Mouse (Mus musculus): ENCODE measurements around the gene Tmem62.
A peak's percentile ranks its signal among the peaks of the same experiment; 100 is the strongest.
"Not testable (repeated sequence)": the region's sequence is repeated elsewhere in the genome, so short reads cannot be mapped to it uniquely, and the experiment has no call there.

Tmem62 gene

DNA sequence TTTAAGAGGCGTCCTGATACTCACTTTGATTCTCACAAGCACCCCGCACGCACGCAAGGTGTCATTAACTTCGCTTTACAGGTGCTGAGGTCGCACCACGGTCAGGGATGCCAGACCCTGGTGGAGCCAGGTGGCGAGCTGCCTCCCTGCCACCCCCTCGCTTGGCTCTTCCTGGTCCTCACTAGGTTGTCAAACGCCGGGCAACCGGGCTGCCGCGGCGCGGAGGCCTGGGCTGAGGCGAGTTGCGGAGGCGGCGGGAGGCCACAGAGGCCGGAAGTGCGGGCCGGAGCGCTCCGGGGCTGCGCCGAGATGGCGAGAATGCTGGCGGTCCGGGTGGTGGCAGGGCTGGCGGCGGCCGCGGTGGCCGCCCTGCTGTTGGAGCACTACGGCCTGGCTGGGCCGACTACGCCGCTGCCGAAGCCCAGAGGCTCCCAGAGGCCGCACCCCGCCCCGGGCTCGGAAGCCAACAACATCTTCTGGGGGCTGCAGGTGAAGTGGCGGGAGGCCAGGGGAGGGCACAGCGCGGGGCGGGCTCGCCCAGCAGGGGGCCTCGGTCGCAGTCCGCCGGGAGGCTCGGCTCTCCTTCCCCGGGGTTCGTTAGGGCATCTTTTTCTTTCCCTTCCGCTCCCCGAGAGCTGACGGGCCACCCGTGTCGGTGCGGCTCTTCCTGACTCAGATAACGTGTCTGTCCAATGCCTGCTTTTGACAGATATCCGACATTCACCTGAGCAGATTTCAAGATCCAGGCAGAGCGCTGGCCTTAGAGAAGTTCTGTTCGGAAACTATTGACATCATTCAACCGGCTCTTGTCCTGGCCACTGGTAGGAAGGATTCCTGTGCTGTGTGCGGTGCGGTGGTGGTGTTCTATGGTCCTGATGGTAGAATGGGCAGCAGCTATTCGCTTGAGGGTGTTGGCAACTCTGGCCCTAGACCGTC is at the start of gene Tmem62:
Tmem62 (plus strand) TSS at position 28 of the 936 bp plus-strand sequence.
- peak; percentile 16 for DNase-seq (ENCODE audit: low read depth, low spot score)

DNA sequence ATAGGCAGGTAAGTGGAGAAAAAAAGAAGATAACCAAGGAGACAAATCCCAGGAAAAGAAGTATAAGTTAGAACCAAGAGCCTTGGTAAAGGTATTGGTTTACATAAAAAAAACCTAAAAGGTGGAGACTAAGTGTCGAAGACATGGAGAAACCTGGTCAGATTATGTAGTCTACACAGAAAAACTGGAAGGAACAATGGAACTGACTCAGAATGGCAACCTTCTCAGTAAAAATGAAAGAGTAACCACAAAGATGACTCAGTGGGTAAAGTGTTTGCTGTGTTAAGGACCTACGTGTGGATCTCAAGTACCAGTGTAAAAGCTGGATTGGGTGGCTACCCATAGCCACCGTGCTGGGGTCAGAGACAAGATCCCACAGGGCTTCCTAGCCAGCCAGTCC is 43.8 kb upstream of the Tmem62 start:
- DNase-seq (ENCODE audit: low read depth, low spot score): no peak

DNA sequence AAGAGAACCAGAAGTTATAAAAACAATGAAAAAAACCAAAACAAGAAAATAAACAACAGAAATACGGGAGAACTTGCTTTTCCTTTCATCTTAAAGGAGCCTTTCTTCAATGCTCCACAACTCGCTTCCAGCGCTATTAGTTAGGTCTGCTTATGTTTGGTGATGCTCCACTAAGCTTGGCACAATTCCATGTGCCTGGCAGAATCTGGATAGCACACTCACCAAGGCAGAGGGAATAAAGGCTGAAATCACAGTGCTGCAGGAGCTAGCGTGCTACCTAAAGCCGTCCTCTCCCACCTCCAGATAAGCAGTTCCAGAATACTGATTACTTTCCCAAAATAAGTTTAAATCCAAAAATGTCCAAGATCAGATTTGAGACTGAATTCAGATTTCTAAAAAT is 25.6 kb upstream of the Tmem62 start:
- DNase-seq (ENCODE audit: low read depth, low spot score): peak; percentile 78

DNA sequence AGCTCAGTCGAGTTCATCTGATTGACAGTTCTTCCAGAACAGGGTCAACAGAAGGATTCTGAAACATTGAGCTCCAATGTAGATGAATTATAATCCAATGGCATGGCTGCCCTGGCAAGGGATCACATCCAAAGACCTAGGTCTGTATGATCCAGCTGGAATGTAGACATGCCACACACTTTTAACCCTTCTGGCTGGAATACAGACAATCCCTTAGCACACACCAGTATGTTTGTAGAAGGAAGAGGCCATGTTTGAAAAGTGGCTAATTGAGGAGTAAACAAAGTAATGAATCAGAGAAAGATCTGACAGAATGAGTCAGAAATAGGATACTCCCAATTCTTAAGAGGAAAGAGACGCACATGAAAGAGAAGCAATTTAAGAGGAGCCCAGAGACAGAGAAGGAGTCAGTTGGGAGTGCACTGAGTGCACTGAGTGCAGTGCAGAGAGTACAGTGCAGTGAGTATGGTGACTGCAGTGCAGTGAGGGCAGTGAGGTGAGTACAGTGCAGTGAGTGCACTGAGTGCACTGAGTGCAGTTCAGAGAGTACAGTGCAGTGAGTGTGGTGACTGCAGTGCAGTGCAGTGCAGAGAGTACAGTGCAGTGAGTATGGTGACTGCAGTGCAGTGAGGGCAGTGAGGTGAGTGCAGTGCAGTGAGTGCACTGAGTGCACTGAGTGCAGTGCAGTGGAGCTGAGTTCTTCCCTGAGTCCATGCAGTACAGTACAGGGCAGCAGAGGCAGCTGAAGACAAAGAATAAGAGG is 24.5 kb upstream of the Tmem62 start:
- DNase-seq (ENCODE audit: low read depth, low spot score): no peak

DNA sequence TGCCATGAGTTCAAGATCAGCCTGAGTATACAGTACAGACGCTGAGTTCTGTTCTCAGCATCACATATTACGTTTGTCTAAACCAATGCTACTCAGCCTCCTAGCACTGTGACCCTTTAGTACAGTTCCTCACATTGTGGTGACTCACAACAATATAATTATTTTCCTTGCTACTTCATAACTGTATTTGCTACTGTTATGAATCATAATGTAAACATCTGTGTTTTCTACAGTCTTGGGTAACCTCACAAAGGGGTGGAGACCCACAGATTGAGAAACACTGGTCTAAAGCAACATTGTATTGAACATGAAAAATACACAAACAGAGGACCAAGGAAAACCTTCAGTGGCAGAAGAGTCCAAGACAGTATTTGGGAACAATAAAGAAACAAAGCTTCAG is 17.5 kb upstream of the Tmem62 start:
- no peak for DNase-seq (ENCODE audit: low read depth, low spot score)

DNA sequence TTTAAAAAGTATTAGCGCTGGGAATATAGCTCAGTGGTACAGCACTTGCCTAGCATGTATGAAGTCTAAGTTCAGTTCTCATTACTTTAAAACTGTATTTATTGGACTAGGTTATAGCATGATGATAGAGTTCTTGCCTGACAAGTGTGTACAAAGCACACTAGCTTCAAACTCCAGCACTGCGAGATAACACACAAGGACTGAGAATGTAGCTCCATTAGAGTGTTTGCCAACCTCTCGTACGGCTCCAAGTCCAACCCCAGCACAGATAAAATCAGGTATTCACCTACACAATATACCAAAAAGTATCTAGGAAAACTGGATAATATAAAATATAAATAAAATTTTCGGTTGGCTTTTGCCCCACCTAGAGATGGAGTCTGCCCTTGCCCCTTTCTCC is 17.0 kb upstream of the Tmem62 start:
- DNase-seq (ENCODE audit: low read depth, low spot score): no peak

DNA sequence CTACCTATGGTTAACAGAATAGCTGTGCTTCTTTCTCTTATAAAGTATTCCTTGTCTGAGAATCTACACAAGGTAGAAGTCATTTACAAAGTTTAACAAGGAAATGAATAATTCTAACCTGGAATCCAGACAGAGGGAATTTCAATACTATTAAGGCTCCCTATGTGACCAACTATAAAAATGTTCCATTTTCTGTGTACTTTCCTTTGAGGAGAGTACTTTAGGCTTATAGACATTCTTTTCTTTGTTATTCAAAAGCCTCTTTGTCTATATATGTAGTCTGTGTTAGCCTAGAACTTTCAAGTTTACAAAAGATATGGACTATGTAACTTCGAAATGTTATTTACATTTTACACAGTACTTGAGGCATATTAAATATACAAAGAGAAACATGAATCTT is 16.6 kb upstream of the Tmem62 start:
- DNase-seq (ENCODE audit: low read depth, low spot score): no peak

DNA sequence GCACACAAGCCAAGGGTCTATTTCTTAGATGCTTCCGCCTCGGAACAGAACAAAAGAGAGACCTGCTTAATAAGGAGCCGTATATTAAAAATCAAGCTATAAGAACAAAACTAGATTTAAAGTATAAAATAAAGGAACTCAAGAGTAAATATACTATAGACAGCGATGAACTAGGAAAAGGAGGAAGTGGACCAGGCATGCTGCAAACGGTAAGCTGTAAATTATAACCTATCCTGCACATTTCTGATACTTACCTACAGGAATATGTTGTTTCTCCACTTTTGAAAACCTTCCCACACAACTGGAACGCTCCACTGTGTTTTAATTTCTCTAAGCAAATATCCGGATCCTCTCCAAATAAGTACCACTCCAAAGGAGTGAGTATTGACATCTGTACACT is 13.7 kb upstream of the Tmem62 start:
- DNase-seq (ENCODE audit: low read depth, low spot score): no peak

DNA sequence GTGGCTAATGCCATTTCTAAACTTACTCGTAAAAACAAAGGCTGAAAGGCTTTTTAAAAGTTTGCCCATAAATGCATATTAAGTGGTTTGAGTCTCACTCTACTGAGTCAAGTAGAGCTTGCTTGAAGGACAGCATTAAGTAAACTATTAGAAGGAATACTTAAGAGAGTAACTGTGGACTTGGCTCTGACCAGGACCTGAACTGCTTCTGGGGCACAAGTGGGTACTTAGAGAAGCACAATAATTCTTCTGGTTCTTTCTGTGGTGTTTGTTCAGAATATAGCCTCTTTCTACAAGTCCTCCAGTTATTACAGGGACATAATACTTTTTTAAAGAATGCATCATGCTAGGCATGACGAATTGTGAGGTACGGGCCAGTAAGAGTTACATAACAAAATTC is 11.3 kb upstream of the Tmem62 start:
- no peak for DNase-seq (ENCODE audit: low read depth, low spot score)

DNA sequence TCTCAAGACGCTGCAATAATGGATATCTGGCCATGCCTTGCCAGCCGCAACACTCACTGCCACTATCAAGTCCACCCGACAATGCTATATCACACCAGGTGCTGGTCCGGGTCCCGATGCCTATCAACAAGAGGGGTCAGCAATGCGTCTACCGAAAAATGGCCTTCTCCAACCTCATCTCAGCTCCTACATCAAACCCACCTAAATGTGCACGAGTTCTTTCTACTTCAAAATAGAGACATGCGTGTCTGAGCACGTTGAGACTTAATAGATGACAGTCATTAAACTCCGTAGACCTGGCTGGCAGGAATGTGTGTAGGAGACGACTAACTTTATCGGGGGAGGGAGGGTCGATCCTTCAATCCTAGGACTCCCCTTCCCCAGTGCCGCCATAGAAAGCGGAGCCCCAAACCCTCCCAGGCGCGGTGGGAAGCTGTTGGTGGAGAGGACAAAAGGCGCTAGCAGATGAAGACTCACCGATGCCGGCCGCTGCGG is 6.7 kb upstream of the Tmem62 start:
- DNase-seq (ENCODE audit: low read depth, low spot score): no peak

DNA sequence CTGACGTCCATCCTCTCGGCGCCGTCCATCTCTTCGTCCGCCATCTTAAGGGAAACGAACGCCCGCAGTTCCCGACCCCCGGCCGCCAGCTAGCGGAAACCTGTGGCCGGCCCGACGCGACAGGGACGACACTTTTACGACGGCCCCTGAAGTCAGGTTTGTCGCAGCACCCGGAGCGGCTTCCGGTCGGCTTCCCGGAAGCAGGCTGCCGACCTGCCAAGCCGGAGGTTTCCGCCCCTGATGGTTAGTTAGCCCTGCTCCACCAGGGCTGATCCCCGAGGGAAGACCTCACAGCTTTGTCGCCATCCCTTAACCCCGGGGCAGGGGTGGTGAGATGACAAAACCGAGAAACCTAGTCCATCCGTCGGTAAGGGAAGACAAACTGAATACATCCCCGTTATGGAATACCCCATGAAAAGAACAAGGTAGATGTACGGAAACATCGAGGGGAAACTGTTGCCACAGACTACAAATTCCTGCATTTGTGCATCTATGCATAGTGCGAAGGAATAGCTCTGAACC is 6.2 kb upstream of the Tmem62 start, which contains the start of gene Ubr1:
Ubr1 (minus strand) TSS at position 157 of the 522 bp plus-strand sequence.
- peak; percentile 87 for DNase-seq (ENCODE audit: low read depth, low spot score)

DNA sequence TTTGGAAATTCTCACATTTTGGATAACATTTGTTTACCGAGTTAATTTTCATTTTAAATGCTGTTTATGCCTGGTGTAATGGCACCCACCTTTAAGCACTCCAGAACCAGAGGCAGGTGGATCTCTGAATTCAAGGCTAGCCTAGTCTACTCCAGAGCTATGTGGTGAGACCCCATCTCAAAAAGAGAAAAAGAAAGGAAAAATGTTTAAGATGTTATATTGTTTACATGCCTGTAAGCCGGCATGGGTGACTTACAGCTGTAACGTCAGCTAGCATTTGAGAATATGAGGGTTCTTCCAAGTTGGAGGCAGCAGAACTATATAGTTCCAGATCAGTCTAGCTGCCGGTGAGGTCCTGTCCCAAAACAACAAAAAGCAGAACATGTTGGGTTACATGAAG is 5.1 kb upstream of the Tmem62 start:
- DNase-seq (ENCODE audit: low read depth, low spot score): no peak

DNA sequence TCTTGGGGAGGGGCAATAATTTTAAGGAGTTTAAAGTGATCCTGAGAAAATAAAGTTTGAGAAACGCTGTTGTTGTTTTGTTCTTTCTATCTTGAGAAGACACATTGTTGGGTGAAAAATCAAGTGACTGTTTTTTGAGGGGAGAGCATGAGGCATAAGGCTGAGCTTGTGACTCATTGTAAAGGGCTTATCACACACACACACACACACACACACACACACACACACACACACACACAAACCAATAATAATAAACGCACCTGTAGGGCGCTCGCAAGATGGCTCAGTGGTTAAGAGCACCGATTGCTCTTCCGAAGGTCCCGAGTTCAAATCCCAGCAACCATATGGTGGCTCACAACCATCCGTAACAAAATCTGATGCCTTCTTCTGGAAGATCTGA is 4.6 kb upstream of the Tmem62 start:
- DNase-seq (ENCODE audit: low read depth, low spot score): not testable (repeated sequence)

DNA sequence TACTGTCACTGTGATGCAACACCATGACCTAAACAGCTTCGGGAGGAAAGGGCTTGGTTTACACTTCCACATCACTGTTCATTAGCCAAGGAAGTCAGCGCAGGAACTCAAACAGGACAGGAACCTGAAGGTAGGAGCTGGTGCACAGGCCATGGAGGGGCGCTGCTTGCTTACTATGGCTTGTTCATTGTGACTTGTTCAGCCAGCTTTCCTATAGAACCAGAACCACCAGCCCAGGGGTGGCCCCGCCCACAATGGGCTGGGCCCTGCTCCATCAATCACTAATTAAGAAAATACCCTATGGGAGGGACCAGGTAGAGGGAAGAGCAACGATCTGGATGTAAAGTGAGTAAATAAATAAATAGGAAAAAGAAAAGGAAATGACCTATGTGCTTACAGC is 3.9 kb upstream of the Tmem62 start:
- no peak for DNase-seq (ENCODE audit: low read depth, low spot score)

DNA sequence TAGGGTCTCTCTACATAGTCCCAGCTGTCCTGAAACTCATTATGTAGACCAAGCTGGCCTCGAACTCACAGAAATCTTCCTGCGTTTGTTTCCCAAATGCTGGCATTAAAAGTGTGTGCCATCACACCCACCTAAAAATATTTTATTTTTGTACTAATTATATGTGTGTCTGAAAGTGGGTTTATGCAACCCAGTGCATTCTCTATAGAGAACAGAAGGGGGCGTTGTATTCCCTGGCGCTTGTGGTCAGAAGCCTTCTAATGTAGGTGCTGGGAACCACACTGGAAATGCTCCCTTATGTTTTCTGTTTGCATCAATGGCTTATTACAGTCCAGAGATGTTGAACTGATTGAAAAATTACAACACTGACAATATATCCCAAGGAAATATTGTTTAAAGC is 509 bp upstream of the Tmem62 start:
- no peak for DNase-seq (ENCODE audit: low read depth, low spot score)

DNA sequence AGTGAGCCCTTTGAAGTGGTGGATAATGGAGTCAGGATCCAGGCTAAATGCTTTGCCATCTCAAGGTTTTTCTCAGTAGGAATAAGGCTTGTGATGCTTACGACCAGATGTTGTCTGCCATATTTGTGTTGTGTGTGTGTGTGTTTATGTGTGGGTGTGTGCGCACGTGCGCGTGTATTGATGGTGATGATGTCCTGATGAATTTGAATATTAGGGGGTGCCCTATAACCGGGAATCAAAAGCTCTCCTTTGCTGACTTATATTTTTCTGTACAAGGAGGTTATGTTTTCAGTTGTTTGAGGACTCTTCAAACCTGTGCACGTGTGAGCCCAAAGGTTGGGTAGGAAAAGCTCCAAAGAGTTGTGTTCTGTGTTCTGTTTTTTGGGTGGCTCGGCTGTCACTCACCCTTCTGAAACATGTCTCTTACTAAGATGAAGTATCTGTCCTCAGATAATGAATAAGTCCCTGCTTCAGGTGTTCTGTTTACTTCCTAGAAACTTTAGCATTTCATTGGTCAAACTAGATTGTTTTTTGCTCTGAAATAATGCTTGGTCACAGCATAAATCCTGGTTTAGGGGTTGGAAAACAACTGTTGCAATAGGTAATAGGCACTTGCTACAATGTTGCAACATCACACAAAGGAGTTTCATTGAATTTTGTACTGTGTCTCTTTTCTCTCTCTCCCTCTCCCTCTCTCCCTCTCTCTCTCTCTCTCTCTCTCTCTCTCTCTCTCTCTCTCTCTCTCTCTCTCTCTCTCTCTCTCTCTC is 1.3 kb downstream of the Tmem62 start:
- no peak for DNase-seq (ENCODE audit: low read depth, low spot score)

DNA sequence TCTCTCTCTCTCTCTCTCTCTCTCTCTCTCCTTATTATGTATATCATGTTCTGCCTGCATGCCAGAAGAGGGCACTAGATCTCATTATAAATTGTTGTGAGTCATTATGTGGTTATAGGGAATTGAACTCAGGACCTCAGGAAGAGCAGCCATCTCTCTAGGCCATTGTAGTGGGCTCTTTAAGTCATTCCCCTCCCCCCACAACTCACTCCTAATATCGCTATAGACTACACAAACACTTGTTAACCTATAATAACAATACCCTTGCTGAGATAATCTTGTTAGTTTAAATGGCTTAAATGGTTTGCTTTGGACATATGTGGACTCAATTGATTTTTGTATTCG is 1.8 kb downstream of the Tmem62 start:
- no peak for DNase-seq (ENCODE audit: low read depth, low spot score)

DNA sequence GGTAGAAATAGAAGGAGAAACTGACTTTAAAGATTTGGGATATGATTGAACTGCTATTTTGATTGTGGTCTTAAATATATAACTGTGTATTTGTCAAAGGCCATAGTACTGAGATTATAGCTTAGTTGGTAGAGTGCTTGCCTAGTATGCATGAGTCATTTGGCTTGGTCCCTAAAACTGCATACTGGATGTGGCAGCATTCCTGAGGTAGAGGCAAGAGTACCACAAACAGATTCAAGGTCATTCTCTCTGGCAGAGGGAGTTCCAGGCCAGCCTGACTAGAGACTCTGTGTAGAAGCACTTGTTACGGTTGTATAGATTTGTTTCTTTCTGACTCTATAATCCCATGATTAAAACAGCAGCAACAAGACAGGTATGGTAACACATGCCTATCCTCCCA is 3.0 kb downstream of the Tmem62 start:
- DNase-seq (ENCODE audit: low read depth, low spot score): no peak

DNA sequence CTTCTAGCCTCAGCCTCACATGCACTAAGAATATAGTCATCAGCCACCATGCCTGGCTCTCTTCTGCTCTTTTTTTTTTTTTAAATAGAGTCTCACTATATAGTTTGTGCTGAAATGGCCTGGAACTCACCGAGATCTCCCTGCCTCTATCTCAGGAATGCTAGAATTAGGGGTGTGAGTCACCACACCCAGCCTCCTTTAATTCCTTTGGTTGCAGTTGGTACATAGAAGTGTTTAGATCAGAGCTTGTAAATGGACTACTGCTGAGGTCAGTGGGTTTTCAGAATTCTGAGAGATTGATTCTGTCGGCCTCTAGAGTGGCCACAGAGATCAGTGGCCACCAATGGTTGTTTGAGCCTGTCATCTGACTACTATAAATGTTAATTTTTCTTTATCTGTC is 4.0 kb downstream of the Tmem62 start:
- DNase-seq (ENCODE audit: low read depth, low spot score): no peak

DNA sequence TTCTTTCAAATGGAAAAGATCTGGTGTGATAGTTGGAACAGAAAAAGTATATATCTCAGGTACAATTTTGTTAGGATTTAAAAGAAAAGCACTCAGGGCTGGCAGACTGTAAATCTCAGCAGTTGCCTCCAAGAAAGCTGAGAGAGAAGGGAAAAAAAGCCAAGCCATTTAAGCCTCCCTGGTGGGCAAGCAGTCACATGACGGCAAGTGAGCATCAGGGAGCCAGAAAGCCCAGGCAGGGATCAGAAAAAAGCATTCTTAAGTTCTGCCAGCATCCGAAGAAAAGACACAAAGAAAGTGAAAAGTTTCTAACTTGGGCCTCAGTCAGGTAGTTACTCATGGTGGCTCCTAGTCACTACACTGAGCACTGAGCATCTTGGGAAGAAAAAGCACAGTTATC is 6.8 kb downstream of the Tmem62 start:
- no peak for DNase-seq (ENCODE audit: low read depth, low spot score)

DNA sequence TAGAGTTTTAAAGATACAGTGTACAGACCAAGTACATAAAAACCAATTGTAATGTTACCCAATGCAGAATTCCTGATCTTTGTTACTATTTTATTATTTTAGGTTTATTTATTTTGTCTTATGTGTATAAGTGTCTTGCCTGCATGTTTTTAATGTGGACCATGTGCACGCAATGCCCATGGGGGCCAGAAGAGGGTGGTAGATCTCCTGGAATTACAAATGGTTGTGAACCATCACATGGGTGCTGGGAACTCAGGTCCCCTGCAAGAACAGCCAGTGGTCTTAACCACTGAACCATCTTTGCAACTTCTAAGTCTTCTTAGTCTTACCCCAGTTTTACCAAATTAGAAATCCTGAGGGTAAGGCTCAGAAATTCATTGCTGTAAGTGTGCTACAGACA is 8.4 kb downstream of the Tmem62 start:
- no peak for DNase-seq (ENCODE audit: low read depth, low spot score)

DNA sequence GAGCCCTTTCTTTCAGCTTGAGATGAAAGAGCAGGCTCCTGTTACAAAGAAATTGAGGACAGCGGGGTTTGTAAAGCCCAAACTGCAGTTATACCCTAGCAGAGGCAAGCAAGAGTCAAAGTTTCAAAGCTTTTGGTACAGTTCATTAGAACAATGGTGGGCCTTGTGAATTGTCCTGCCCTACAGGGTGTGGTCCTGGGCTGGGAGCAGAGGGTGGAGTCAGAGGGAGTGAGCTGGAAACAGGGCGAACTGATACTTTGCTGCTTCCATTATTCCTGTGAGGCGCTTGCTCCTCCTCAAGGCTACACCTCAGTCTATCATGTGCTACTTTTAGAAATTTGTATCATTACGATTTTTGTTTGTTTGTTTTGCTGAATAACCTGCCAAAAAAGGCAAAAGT is 14.4 kb downstream of the Tmem62 start:
- no peak for DNase-seq (ENCODE audit: low read depth, low spot score)
